Mouse (Mus musculus): ENCODE measurements around the gene Snap91. TPM values are rescaled to one million over a fixed set of nuclear protein-coding genes. Genes with fewer than 3 reads are reported as not detected.

The Snap91 gene
- polyA plus RNA-seq, 1 experiment from 2014 or later = 18.9 TPM

Other genes starting within 250 kb of the Snap91 start
- 4.5 and 8.4 TPM in 2 replicates for gene Me1, start 184.7 kb downstream of the Snap91 start, polyA plus RNA-seq (2014; fragmentation: Nextera tagmentation; extraction: Ambion mirVana)
- 1.1 and 1.5 TPM in 2 replicates for gene Prss35, start 137.0 kb downstream of the Snap91 start, polyA plus RNA-seq (2014; fragmentation: Nextera tagmentation; extraction: Ambion mirVana)
- gene Ripply2, start 134.9 kb upstream of the Snap91 start, polyA plus RNA-seq (2014; fragmentation: Nextera tagmentation; extraction: Ambion mirVana) = 2.1 TPM in 2 replicates
- gene Cyb5r4, start 141.4 kb upstream of the Snap91 start, polyA plus RNA-seq (2014; fragmentation: Nextera tagmentation; extraction: Ambion mirVana) = 64.1 and 70.3 TPM in 2 replicates